Mouse (Mus musculus) ES-E14 (cell line): ENCODE results near the gene Igfn1. TPM values are rescaled to one million over a fixed set of nuclear protein-coding genes. Genes with fewer than 3 reads are reported as not detected.

Source experiments
- DNase-seq: peaks from one replicate; pipeline ENCODE4 v3.0.0-alpha.2; 2013; ENCODE audit warnings: low read depth, low spot score
- H3K27ac ChIP-seq: 2 replicates; pipeline ENCODE4 v1.5.1; 2012; ENCODE audit warnings: low read depth, mild to moderate bottlenecking, low read length, moderate library complexity, mixed read lengths; ENCODE audit not compliant: poor library complexity, insufficient read depth, severe bottlenecking
- H3K36me3 ChIP-seq: 2 replicates; pipeline ENCODE4 v1.6.1; 2012; ENCODE audit warnings: mild to moderate bottlenecking, low read length, moderate library complexity, mixed read lengths; ENCODE audit not compliant: control insufficient read depth, poor library complexity, insufficient read depth, severe bottlenecking
- H3K4me1 ChIP-seq, 2 experiments: fragments of 150-350 bp in 1 of 2; sonication (generic) in 1 of 2; 2 replicates each; pipeline ENCODE4 v1.6.1; 2012; ENCODE audit warnings: low read length in 2 of 2, mild to moderate bottlenecking in 1 of 2, mixed read lengths in 1 of 2; ENCODE audit not compliant: control insufficient read depth in 2 of 2, insufficient read depth in 2 of 2, poor library complexity in 1 of 2
- H3K4me3 ChIP-seq, 2 experiments: fragments of 150-350 bp in 1 of 2; sonication (generic) in 1 of 2; 2 replicates each; pipeline ENCODE4 v1.5.1; 2012; ENCODE audit warnings: low read length in 2 of 2, low read depth in 1 of 2, mild to moderate bottlenecking in 1 of 2, mixed read lengths in 1 of 2; ENCODE audit not compliant: insufficient read depth in 1 of 2, poor library complexity in 1 of 2, severe bottlenecking in 1 of 2
- H3K9ac ChIP-seq: 2 replicates; pipeline ENCODE4 v1.6.1; 2012; ENCODE audit warnings: low read depth, mild to moderate bottlenecking, low read length, mixed read lengths; ENCODE audit not compliant: poor library complexity, insufficient read depth, severe bottlenecking
- H3K9me3 ChIP-seq: fragments of 150-350 bp; sonication (generic); 2 replicates; pipeline ENCODE4 v1.6.1; 2012; ENCODE audit warnings: low read depth, mild to moderate bottlenecking, low read length; ENCODE audit not compliant: control insufficient read depth, insufficient read depth
- CHD2 ChIP-seq: IDR thresholded peaks from 2 replicates; pipeline ENCODE4 v1.6.1; 2014; ENCODE audit warnings: mild to moderate bottlenecking, low read depth, low read length, inconsistent platforms
- HCFC1 ChIP-seq: IDR thresholded peaks from 2 replicates; pipeline ENCODE4 v1.6.1; 2012; ENCODE audit warnings: low read length, inconsistent platforms, borderline replicate concordance; ENCODE audit not compliant: insufficient read depth
- MAFK ChIP-seq: IDR thresholded peaks from 2 replicates; pipeline ENCODE4 v1.6.1; 2014; ENCODE audit warnings: mild to moderate bottlenecking, low read depth, low read length, inconsistent platforms; ENCODE audit not compliant: insufficient read depth
- ZC3H11A ChIP-seq: IDR thresholded peaks from 2 replicates; pipeline ENCODE4 v1.6.1; 2012; ENCODE audit warnings: low read depth, mild to moderate bottlenecking, inconsistent platforms, low read length, borderline replicate concordance
- ZNF384 ChIP-seq: IDR thresholded peaks from 2 replicates; pipeline ENCODE4 v1.6.1; 2012; ENCODE audit warnings: low read depth, low read length, inconsistent platforms
- in situ Hi-C, 2 experiments: fragments of 600-800 bp; cut with MboI; formaldehyde crosslinking; loops; one replicate each; pipeline ENCODE4 v1.15.1; 2025; ENCODE audit warnings: low sequenced_read_pairs in 2 of 2, inconsistent platforms in 1 of 2; ENCODE audit not compliant: unreplicated experiment in 2 of 2
- total RNA-seq: library from RNA; depleted of rRNA; stranded (reverse); fragments of 300-350 nt; gene quantifications from 2 replicates; pipeline ENCODE4 v1.2.3, GENCODE M21; 2012

The Igfn1 gene
- total RNA-seq, 1 experiment, result 0.04 TPM

GRCm38 (mm10) chr1:135936091-135936490, 70.1 kb downstream of the Igfn1 start:
- in situ Hi-C loops, result no loop called here
- no peak overlapping the region for H3K9ac ChIP-seq
- TF ChIP-seq ZNF384 (no peak), HCFC1 (no peak), CHD2 (no peak), MAFK (no peak), ZC3H11A (no peak)

GRCm38 (mm10) chr1:135933704-135934293, 72.3 kb downstream of the Igfn1 start:
- no peak overlapping the region for H3K9ac ChIP-seq
- no peak for DNase-seq
- H3K4me1 ChIP-seq, result peaks cover 2 to 8% of the 10 kb centered on the region in 2 experiments; a peak in 2 of 4 replicates
- no peak overlapping the region for H3K27ac ChIP-seq
- H3K36me3 ChIP-seq, result no peaks in the 10 kb centered on the region
- no peaks in the 10 kb centered on the region for H3K9me3 ChIP-seq
- no peak for TF ChIP-seq CHD2
- TF ChIP-seq ZC3H11A, result no peak
- no peak for TF ChIP-seq HCFC1
- no peak for TF ChIP-seq ZNF384
- TF ChIP-seq MAFK, result no peak
- H3K4me3 ChIP-seq, result no peak overlapping the region
- in situ Hi-C loops, result no loop called here

More at GRCm38 (mm10) chr1:135936091-135936490, 70.1 kb downstream of the Igfn1 start:
- H3K27ac ChIP-seq, result no peak overlapping the region
- H3K4me1 ChIP-seq, result peaks cover 2 to 8% of the 10 kb centered on the region in 2 experiments; a peak in 2 of 4 replicates
- no peak for DNase-seq
- no peaks in the 10 kb centered on the region for H3K9me3 ChIP-seq
- H3K36me3 ChIP-seq, result no peaks in the 10 kb centered on the region
- H3K4me3 ChIP-seq, result no peak overlapping the region

GRCm38 (mm10) chr1:135929876-135930275, 76.3 kb downstream of the Igfn1 start:
- DNase-seq, result no peak
- in situ Hi-C loops, result no loop called here
- Histone ChIP-seq H3K4me1 (peaks cover 2 to 8% of the 10 kb centered on the region in 2 experiments; a peak in 2 of 4 replicates), H3K27ac (no peak overlapping the region), H3K36me3 (no peaks in the 10 kb centered on the region), H3K9ac (no peak overlapping the region), H3K9me3 (no peaks in the 10 kb centered on the region), H3K4me3 (no peak overlapping the region)
- TF ChIP-seq MAFK, result no peak
- no peak for TF ChIP-seq ZC3H11A

GRCm38 (mm10) chr1:135925848-135926247, 80.3 kb downstream of the Igfn1 start:
- in situ Hi-C loops, result no loop called here
- H3K4me3 ChIP-seq, result no peak overlapping the region
- no peak overlapping the region for H3K27ac ChIP-seq
- DNase-seq, result no peak
- H3K9ac ChIP-seq, result no peak overlapping the region
- no peaks in the 10 kb centered on the region for H3K4me1 ChIP-seq
- TF ChIP-seq CHD2 (no peak), MAFK (no peak), ZC3H11A (no peak), HCFC1 (no peak)
- H3K36me3 ChIP-seq, result no peaks in the 10 kb centered on the region
- H3K9me3 ChIP-seq, result no peaks in the 10 kb centered on the region

GRCm38 (mm10) chr1:135924377-135924994, 81.7 kb downstream of the Igfn1 start:
- Histone ChIP-seq H3K36me3 (no peaks in the 10 kb centered on the region), H3K4me1 (no peaks in the 10 kb centered on the region), H3K9ac (no peak overlapping the region), H3K4me3 (no peak overlapping the region), H3K9me3 (no peaks in the 10 kb centered on the region), H3K27ac (no peak overlapping the region)
- TF ChIP-seq ZC3H11A (no peak), CHD2 (no peak), HCFC1 (no peak), ZNF384 (no peak), MAFK (no peak)
- DNase-seq, result no peak
- in situ Hi-C loops, result no loop called here
